Mouse (Mus musculus): Measurements from ENCODE around the gene Ppp1r16b. TPM values are rescaled to one million over a fixed set of nuclear protein-coding genes. Genes with fewer than 3 reads are reported as not detected.

The Ppp1r16b gene
- total RNA-seq, 2 experiments from 2014 or later, result 63.1 to 68.0 TPM

- peak; percentile 30 to 46 for DNase-seq (ENCODE audit: low spot score in 2 of 2)
Measured at GRCm38 (mm10) chr2:158749366-158749765, 84.2 kb downstream of the Ppp1r16b start.

DNA sequence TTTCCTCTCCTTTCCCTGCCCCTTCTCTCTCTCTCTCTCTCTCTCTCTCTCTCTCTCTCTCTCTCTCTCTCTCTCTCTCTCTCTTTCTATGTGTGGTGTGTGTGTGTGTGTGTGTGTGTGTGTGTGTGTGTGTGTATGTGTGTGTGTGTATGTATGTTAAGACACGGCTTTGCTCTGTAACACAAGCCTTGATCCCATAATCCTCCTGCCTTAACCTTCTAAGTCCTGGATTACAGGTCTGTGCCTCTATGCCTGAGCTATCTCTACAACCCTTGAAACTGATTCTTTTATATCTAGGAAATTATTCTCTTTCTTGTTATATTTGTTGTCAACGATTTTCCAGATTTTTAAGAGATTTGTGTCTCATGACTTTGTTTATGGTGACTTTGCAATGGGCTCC, 95.0 kb downstream of the Ppp1r16b start:
- DNase-seq (ENCODE audit: low spot score in 2 of 2), result no peak

- DNase-seq (ENCODE audit: low spot score in 2 of 2), result no peak
Measured at GRCm38 (mm10) chr2:158762339-158762738, 97.1 kb downstream of the Ppp1r16b start.

DNA sequence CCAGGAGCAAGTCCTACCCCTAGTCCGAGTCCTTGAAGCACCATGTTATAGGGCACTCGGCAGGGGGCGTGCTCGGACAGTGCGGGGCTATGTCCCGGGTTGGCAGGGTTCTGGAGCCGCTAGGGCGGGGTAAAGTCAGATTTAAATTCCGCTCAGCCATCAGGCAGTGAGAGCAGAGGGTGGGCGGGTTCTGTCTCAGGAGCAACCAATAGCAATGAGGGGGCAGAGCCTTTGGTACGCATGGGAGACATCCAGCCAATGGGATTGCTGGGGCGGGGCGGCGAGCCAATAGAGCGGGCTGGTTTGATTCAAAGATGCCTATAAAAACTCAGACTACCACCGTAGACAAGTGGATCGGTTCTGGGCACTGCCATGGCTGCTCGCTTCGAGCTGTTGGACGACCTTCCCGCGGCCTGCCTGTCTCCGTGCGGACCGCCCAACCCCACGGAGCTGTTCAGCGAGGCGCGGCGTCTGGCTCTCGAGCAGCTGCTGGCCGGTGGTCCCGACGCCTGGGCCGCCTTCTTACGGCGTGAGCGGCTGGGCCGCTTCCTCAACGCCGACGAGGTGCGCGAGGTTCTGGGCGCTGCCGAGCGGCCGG, 102.6 kb downstream of the Ppp1r16b start, which contains the start of gene Fam83d:
Fam83d (plus strand) TSS at position 352 of the 598 bp plus-strand sequence.
- peak; percentile 97 for DNase-seq (ENCODE audit: low spot score in 2 of 2)

GRCm38 (mm10) chr2:158768350-158768749, 103.2 kb downstream of the Ppp1r16b start:
- no peak for DNase-seq (ENCODE audit: low spot score in 2 of 2)

DNA sequence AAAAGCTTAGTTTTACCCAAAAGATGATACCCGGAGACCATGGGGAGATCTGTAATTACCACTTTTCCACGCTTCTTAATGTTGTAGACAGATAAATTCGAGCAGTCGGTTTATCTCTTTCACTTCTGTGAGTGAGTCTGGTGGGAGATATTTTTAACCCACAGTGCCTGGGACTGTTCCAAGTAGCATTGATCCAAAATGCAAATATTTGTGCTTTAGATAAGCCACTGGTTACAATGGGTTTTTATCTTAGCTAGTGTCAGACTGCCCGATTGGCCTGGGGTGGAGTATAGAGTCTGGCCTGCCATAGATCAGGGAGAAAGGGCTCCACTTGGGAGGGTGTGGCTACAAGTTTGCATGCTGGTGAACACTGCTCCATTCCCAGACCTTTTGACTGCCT, 103.6 kb downstream of the Ppp1r16b start:
- DNase-seq (ENCODE audit: low spot score in 2 of 2), result no peak

- no peak for DNase-seq (ENCODE audit: low spot score in 2 of 2)
Measured at GRCm38 (mm10) chr2:158770126-158770757, 105.0 kb downstream of the Ppp1r16b start.

- no peak for DNase-seq (ENCODE audit: low spot score in 2 of 2)
Measured at GRCm38 (mm10) chr2:158771066-158771763, 106.0 kb downstream of the Ppp1r16b start.

DNA sequence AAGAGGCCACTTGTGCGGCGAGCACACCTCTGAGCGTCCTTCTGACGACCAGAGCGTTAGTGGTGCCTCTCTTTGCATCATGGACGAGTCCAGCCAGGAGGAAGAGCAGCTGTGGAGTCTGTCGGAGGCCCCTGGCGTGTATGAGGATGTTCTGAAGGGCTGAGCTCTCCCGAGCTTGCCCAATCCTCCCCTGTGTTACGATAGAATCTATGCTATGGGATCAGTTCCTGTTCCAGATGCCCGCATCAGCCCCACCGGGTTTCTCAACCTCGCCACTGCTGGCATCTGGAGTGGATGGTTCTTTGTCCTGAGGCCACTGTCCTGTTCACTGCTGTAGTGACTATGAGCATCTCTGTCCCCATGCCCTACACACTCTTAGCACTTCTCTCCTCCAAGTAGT, 107.6 kb downstream of the Ppp1r16b start:
- DNase-seq (ENCODE audit: low spot score in 2 of 2), result no peak

DNA sequence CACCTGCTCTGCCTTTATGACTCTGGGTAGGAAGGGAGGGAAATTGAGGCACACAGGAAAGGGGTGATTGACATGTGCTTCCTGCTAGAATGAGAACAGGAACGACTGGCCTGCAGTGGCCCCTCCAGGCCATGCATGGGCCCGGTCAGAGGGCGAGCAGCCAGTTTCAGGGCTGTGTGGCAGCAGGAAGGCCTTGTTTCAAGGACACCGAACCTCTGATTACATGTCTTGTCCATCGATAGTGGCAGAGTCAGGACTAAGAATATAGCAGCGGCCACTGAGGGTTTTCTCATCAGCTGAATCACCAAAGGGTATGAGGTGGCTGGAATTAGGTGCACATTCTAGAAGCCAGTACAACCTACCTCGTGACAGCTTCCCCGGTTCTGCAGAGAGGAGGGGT, 109.7 kb downstream of the Ppp1r16b start:
- no peak for DNase-seq (ENCODE audit: low spot score in 2 of 2)

DNA sequence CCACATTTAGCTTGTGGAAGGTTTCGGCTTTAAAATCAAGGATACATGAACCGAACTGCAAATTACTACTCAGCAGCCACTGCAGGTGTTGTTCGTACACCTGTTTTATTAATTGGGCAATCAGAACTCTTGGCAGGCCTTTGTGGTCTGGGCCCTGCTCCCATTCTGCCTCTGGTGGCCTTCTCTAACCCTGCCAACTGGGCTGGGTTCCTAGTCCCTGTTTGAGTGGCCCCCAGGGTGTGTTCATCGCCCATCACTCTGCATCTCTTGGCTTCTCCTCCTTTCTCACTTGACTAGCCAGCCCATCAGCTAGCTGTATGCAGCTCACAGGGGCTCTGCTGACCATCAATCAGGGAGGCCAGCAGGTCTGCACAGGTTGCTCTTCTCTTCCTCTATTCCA, 111.5 kb downstream of the Ppp1r16b start:
- no peak for DNase-seq (ENCODE audit: low spot score in 2 of 2)

DNA sequence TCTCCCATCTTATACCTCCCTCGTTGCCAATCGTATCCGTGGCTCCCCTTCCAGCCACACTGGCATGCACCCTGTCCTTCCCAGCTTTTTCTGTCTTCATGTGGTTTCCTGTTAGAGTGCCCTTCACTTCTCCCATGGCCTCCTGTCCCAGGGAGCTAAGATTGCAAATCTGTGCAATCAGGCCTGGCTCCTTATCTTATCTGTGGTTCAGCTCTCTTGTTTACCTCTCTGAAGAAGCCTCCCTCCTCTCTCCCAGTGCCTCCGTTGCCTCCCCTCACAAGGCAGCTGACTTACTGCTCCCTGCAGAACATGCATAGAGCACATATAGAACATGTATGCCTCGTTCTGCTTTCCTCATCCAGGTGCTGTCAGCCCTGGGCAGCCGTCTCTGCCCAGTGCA, 112.3 kb downstream of the Ppp1r16b start:
- no peak for DNase-seq (ENCODE audit: low spot score in 2 of 2)

DNA sequence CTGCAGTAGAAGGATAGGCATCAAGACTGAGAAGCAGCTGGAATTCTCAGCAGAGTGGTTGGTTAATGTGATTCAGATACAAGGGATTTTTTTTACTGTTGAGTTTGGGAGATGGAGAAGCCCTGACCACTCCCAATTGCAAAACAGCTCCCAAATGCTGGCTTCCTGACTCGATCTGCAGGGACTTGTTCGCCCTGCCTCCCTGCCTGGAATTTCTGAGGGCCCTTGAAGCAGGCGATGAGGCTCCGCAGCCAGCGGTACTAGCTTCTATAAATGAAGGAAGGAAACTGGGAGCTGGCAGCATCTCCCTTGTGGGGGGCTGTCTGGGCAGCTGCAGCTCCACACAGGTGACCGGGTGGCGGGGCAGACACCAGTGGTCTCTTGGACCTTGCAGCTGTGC, 113.2 kb downstream of the Ppp1r16b start:
- DNase-seq (ENCODE audit: low spot score in 2 of 2), result no peak

DNA sequence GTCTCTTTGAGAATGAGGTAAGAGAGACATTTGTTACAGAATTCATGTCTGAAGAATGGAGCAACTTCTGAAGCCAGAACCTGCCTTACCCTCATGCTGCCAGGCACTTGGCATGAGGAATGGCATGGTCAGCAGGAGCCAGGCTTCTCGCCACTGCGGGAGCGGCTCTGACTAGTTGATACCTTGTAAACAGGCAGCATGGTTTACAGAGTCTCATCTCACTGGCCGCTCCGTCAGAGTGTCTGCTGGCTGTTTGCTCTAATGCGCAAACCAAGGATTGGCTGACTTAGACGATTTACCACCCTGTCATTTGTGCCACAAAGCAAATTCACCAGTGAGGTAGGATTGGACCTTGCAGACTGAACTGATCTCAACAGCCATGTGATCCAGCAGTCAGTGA, 115.9 kb downstream of the Ppp1r16b start:
- no peak for DNase-seq (ENCODE audit: low spot score in 2 of 2)

GRCm38 (mm10) chr2:158786927-158787795, 122.0 kb downstream of the Ppp1r16b start:
- DNase-seq (ENCODE audit: low spot score in 2 of 2), result no peak

DNA sequence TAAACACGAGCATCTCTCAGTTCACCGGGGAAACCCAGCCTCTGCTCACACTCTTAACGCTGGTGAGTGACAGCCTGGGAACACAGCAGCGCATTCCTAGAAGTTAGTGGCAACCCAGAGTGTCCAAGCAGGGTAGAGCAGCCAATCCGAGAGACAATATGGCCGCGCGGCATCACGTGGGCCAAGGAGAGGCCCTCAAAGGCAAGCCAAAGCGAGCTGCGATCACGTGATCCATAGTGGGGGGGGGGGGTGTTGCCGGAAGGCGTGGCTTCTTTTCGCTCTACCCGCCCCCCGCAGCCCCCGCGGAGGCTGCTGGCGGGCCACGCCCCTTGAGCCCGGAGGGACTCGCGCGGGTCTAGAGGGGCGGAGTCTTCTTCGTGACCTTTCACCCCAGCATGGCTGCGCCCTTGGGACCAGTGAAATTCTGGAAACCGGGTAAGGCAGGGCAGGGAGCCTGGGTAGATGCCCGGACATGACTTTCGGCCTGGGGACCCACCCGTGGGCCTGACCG, 129.4 kb downstream of the Ppp1r16b start, which contains the start of gene Dhx35:
Dhx35 (plus strand) TSS at position 314 of the 511 bp plus-strand sequence.
- DNase-seq (ENCODE audit: low spot score in 2 of 2), result peak; percentile 88 to 92

- DNase-seq (ENCODE audit: low spot score in 2 of 2), result no peak
Measured at GRCm38 (mm10) chr2:158795043-158795442, 129.8 kb downstream of the Ppp1r16b start.

DNA sequence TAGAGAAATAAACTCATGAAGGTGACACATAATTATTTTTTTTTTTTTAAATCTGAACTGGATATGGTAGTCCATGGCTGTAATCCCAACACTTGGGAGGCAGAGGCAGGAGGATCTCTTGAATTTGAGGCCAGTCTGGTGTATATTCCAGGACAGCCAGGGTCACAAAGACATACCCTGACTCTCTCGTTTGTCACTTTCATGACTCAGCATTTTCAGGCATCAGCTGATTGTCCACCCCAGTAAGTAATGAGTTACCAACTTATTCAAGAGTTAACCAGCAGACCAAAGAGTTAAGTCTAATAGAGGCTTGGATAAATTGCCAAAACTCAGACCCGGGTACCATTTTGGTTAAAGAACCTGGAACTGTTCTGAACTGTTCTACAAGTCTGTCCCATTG, 130.7 kb downstream of the Ppp1r16b start:
- DNase-seq (ENCODE audit: low spot score in 2 of 2), result no peak

- peak in 1 of 2 experiments; percentile 28 for DNase-seq (ENCODE audit: low spot score in 2 of 2)
Measured at GRCm38 (mm10) chr2:158799328-158799727, 134.1 kb downstream of the Ppp1r16b start.

DNA sequence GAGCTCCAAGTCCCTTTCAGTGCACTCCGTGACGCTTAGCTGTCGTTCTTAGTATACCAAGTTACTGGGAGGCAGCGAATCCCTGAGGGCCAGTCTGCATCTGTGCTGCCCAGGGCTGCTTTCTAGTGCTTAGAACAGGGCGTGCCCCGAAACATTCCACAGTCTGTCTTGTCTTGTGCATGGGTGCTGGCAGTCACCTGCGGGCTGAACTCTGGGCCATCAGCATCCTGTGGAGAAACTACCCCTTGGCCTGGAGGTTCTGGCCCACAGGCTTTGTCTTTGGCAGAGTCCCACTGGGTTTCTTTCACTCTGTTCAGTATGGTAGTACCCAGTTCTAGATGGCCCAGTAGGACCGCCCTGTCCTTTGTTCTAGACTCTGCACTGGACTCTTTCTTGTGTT, 135.6 kb downstream of the Ppp1r16b start:
- no peak for DNase-seq (ENCODE audit: low spot score in 2 of 2)

- no peak for DNase-seq (ENCODE audit: low spot score in 2 of 2)
Measured at GRCm38 (mm10) chr2:158803575-158803974, 138.4 kb downstream of the Ppp1r16b start.

All from layer of hippocampus, postnatal 10 days (tissue).